Mouse (Mus musculus): ENCODE data around the gene Sema6d. TPM values are rescaled to one million over a fixed set of nuclear protein-coding genes. Genes with fewer than 3 reads are reported as not detected.

Sema6d gene
- polyA plus RNA-seq, 1 experiment from 2014 or later, result 3.4 TPM

DNA sequence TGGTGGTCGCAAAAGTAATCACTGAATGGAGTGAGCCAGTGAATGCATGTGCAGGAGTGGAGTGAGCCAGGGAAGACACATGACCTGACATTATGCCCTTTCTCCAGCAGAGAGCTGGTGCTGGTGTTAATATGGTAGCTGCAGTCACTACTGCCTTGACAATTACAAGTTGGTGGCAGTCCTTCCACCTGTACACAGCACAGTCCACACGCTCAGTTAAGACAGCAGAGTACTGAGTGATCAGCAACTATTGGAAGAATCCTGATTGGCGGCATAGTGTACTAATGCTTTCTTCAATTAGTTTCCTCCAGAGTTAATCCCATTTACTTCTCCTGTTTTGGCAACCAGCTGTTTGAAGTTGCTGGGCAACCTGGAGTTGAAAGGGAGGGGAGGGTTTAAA, 81.9 kb downstream of the Sema6d start:
- H3K4me3 ChIP-seq (replicated peaks), result no peak overlapping the region
- WGBS (ENCODE audit: insufficient replicate concordance), result 67% methylated on average over 3 of the region's 3 CpGs

DNA sequence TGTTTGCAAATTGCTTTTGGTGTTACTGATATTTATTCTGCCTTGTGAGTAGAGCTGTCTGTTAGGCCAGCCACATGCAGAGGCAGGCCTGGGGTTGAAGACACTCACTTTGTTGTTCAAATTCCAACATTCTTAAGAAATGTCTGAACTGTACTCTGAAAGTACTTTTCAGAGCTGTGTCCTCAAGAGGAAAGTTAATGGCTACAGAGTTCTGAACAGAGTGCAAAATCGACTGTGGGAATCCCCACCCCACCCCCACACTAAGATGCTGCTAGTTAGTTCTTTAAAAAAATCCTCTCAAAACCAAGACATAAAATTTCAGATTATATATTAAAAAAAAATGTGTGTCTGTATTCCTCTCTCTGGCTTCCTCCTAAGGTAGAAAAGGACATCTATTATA, 86.5 kb downstream of the Sema6d start:
- no peak overlapping the region for H3K27ac ChIP-seq (replicated peaks)
- H3K36me3 ChIP-seq (replicated peaks), result no peaks in the 10 kb centered on the region
- no peaks in the 10 kb centered on the region for H3K9me3 ChIP-seq (replicated peaks)
- ATAC-seq (ENCODE audit: insufficient read depth), result no peak
- no peak overlapping the region for H3K9ac ChIP-seq
- H3K4me2 ChIP-seq, result no peak overlapping the region
- no peaks in the 10 kb centered on the region for H3K4me1 ChIP-seq (replicated peaks)
- WGBS (ENCODE audit: insufficient replicate concordance), result 42% methylated on average over 1 of the region's 1 CpGs
- H3K27me3 ChIP-seq, result no peaks in the 10 kb centered on the region
- no peak overlapping the region for H3K4me3 ChIP-seq (replicated peaks)

More for the DNA sequence above, 81.9 kb downstream of the Sema6d start:
- no peaks in the 10 kb centered on the region for H3K36me3 ChIP-seq (replicated peaks)
- no peaks in the 10 kb centered on the region for H3K4me1 ChIP-seq (replicated peaks)
- no peak for ATAC-seq (ENCODE audit: insufficient read depth)
- no peak overlapping the region for H3K27ac ChIP-seq (replicated peaks)
- no peaks in the 10 kb centered on the region for H3K27me3 ChIP-seq
- no peak overlapping the region for H3K4me2 ChIP-seq
- H3K9ac ChIP-seq, result no peak overlapping the region
- no peaks in the 10 kb centered on the region for H3K9me3 ChIP-seq (replicated peaks)

DNA sequence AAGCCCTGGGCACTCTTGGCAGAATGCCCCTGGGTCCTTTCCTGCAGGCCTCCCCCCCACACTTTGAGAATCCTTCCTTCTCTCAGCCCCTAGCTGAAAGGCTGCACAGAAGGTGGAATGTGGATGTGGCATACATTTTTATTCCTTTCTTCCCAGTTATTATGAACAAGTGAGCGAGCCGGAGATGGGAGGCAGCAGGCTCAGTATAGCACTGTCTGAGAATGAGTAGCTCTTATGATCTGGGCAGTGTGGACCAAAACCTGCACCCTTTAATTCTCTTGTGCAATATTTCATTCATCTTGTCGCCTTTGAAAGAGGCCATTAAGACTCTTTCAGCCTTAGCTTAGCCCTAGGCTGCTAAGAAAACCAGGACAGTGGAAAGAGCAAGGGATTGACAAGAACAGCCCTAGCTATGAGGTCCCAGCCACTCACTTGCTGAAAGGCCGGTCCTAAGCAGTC, 87.0 kb downstream of the Sema6d start:
- H3K4me2 ChIP-seq, result no peak overlapping the region
- no peak overlapping the region for H3K9ac ChIP-seq
- ATAC-seq (ENCODE audit: insufficient read depth), result no peak
- H3K36me3 ChIP-seq (replicated peaks), result no peaks in the 10 kb centered on the region
- WGBS (ENCODE audit: insufficient replicate concordance), result 56% methylated on average over 4 of the region's 4 CpGs
- H3K27ac ChIP-seq (replicated peaks), result no peak overlapping the region
- no peaks in the 10 kb centered on the region for H3K9me3 ChIP-seq (replicated peaks)
- no peak overlapping the region for H3K4me3 ChIP-seq (replicated peaks)
- H3K27me3 ChIP-seq, result no peaks in the 10 kb centered on the region
- no peaks in the 10 kb centered on the region for H3K4me1 ChIP-seq (replicated peaks)

DNA sequence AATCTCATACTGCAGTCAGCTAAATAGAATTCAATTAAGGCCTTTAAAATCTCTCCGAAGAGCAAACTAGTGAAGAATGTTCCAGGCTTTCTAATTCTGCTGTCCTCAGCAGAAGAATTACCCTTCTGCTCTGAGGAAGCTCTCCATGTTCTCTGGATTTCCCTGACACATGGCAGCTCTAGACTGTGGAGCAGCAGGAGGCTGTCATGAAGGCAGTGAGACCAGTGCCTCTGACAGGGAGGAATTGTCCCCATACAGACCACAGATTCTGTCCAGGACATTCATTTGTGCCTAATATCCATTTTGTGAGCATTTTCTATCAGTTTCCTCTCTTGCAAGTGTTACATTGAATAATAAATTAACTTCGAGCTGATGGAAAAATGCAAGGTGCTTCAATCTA, 99.5 kb downstream of the Sema6d start:
- Histone ChIP-seq H3K4me3 (replicated peaks) (no peak overlapping the region), H3K9me3 (replicated peaks) (no peaks in the 10 kb centered on the region), H3K9ac (no peak overlapping the region), H3K4me1 (replicated peaks) (no peaks in the 10 kb centered on the region), H3K4me2 (no peak overlapping the region), H3K27ac (replicated peaks) (no peak overlapping the region), H3K27me3 (no peaks in the 10 kb centered on the region), H3K36me3 (replicated peaks) (no peaks in the 10 kb centered on the region)
- WGBS (ENCODE audit: insufficient replicate concordance), result 53% methylated on average over 2 of the region's 2 CpGs
- ATAC-seq (ENCODE audit: insufficient read depth), result no peak

DNA sequence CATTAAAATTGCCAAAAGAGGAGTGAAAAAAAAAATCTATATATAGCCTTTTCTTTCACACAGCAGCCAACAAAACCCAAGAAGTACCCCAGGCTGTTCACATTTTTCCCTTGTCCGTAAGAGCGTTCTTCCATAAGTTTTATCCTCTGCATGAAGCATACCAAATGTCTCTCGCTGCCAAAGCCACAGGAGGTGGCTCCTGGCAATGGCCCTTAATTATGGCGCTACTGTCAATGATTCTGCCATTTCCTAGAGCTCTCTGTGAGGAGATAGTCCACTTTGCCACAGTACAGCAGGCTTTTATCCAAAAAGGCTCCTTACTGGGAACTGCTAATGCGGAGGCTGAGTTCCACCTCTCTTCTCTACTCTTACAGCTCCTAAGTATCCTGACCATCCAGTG, 104.3 kb downstream of the Sema6d start:
- Histone ChIP-seq H3K4me1 (replicated peaks) (no peaks in the 10 kb centered on the region), H3K27me3 (no peaks in the 10 kb centered on the region), H3K27ac (replicated peaks) (no peak overlapping the region), H3K9me3 (replicated peaks) (no peaks in the 10 kb centered on the region), H3K4me2 (no peak overlapping the region), H3K9ac (no peak overlapping the region), H3K36me3 (replicated peaks) (no peaks in the 10 kb centered on the region), H3K4me3 (replicated peaks) (no peak overlapping the region)
- ATAC-seq (ENCODE audit: insufficient read depth), result no peak
- 65% methylated on average over 5 of the region's 5 CpGs for WGBS (ENCODE audit: insufficient replicate concordance)

DNA sequence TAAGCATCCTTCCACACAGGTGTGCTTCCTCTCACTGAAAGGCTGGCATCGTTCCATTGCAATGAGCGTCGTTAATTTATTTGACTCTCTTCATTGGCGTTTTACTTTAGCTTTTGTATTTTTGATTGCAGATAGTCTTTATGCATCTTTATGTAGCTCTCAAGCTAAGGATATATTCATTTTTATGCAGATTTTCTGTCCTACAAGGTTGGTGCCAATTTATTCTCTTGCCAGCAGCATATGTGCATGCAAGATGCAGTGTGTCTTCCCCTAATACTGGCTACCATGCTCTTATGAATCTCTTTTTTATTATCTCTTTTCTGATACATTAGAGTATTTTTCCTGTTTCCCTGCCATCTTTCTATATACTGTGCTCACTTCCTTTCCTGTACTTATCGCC, 111.7 kb downstream of the Sema6d start:
- 66% methylated on average over 5 of the region's 5 CpGs for WGBS (ENCODE audit: insufficient replicate concordance)
- H3K27me3 ChIP-seq, result no peaks in the 10 kb centered on the region
- no peak for ATAC-seq (ENCODE audit: insufficient read depth)
- no peaks in the 10 kb centered on the region for H3K9me3 ChIP-seq (replicated peaks)
- no peak overlapping the region for H3K4me2 ChIP-seq
- H3K9ac ChIP-seq, result no peak overlapping the region
- H3K36me3 ChIP-seq (replicated peaks), result no peaks in the 10 kb centered on the region
- H3K4me3 ChIP-seq (replicated peaks), result no peak overlapping the region
- no peaks in the 10 kb centered on the region for H3K4me1 ChIP-seq (replicated peaks)
- no peak overlapping the region for H3K27ac ChIP-seq (replicated peaks)

DNA sequence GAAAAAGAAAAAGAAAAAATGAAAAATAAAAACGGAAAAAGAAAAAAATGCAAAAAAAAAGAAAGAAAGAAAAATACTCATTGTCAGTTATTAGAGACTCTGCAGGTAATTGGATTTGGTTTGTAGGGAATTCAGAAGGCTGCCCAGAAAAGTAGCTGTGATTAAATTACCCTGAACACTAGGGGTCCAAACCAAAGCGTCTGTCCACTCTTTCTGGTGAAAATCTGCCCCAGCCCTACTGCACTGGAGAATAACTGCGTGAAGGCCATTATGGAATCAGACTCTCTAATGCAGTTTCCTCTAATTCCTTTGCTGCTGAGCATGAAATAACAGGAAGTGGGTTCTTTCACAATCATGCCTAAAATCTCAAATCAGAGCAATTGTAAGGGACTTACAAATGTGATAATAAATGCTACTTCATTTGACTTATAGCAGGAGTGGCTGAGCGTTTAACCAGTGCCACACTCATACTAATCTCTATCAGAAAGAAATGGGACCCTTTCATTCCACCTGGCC, 112.8 kb downstream of the Sema6d start:
- Histone ChIP-seq H3K27ac (replicated peaks) (no peak overlapping the region), H3K36me3 (replicated peaks) (no peaks in the 10 kb centered on the region), H3K9me3 (replicated peaks) (no peaks in the 10 kb centered on the region), H3K4me2 (no peak overlapping the region), H3K9ac (no peak overlapping the region), H3K27me3 (no peaks in the 10 kb centered on the region), H3K4me3 (replicated peaks) (no peak overlapping the region), H3K4me1 (replicated peaks) (no peaks in the 10 kb centered on the region)
- WGBS (ENCODE audit: insufficient replicate concordance), result 23% methylated on average over 4 of the region's 4 CpGs
- ATAC-seq (ENCODE audit: insufficient read depth), result no peak

DNA sequence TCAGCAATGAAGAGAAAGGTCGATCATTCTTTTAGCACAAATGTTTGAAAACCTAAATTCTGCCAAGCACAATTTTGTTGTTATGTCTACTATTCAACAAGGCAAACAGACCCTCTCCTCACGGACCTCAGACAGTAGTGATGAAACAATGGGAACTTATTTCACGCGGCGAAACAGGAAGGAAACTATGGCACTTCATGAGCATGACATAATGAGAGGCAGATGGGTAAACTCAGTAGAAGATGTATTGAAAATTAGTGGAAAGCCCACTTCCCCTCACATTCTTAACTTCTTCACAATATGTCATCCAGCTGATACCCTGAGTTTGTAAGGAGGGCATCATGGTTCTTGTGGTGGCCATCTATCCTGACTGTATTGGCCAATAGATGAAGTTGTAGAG, 116.0 kb downstream of the Sema6d start:
- no peaks in the 10 kb centered on the region for H3K9me3 ChIP-seq (replicated peaks)
- ATAC-seq (ENCODE audit: insufficient read depth), result no peak
- H3K4me3 ChIP-seq (replicated peaks), result no peak overlapping the region
- H3K36me3 ChIP-seq (replicated peaks), result no peaks in the 10 kb centered on the region
- 34% methylated on average over 5 of the region's 5 CpGs for WGBS (ENCODE audit: insufficient replicate concordance)
- no peaks in the 10 kb centered on the region for H3K4me1 ChIP-seq (replicated peaks)
- no peak overlapping the region for H3K4me2 ChIP-seq
- no peaks in the 10 kb centered on the region for H3K27me3 ChIP-seq
- no peak overlapping the region for H3K27ac ChIP-seq (replicated peaks)
- no peak overlapping the region for H3K9ac ChIP-seq

DNA sequence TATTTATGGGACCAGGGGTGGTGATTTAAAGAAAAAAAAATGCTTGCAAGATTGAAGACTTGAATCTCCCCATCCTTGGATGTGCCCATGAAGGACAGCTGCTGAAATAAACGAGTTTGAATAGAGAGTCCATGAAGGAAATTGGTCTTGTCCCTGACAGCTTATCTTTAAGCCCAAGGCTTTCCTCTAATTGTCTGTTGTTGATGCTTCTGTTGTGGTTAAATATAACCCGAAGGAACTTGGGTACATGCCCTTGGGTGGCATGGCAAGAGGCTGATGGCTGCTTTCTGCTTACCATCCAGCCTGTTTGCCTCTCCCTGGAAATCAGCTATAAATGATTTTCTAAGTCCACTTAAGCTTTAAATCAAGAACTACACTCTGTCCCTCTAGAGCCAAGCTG, 118.5 kb downstream of the Sema6d start:
- no peak overlapping the region for H3K9ac ChIP-seq
- WGBS (ENCODE audit: insufficient replicate concordance), result 9% methylated on average over 2 of the region's 2 CpGs
- H3K4me3 ChIP-seq (replicated peaks), result no peak overlapping the region
- no peaks in the 10 kb centered on the region for H3K9me3 ChIP-seq (replicated peaks)
- no peak overlapping the region for H3K4me2 ChIP-seq
- no peaks in the 10 kb centered on the region for H3K36me3 ChIP-seq (replicated peaks)
- no peaks in the 10 kb centered on the region for H3K4me1 ChIP-seq (replicated peaks)
- H3K27me3 ChIP-seq, result no peaks in the 10 kb centered on the region
- no peak for ATAC-seq (ENCODE audit: insufficient read depth)
- H3K27ac ChIP-seq (replicated peaks), result no peak overlapping the region

DNA sequence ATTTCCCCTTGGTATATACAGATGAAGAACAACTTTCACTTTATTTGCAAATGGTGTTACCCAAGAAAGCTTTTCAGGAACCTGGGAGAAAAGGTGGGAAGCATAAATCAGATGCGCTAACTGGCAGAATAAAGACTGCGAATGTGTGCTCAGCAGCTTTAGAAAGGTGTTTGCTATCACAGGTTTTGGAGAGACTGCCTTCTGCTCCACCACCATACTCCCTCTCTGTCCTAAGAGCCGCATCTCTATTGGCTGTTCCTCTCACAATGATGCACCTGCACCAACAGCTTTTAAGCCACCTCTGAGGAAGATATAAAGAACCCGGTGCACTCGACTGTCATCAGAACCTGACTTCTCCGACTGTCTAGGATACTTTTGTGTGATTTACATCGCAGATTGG, 133.8 kb downstream of the Sema6d start:
- Histone ChIP-seq H3K36me3 (replicated peaks) (no peaks in the 10 kb centered on the region), H3K4me3 (replicated peaks) (no peak overlapping the region), H3K4me2 (no peak overlapping the region), H3K9ac (no peak overlapping the region), H3K27me3 (no peaks in the 10 kb centered on the region), H3K9me3 (replicated peaks) (no peaks in the 10 kb centered on the region), H3K4me1 (replicated peaks) (no peaks in the 10 kb centered on the region), H3K27ac (replicated peaks) (no peak overlapping the region)
- ATAC-seq (ENCODE audit: insufficient read depth), result no peak
- 67% methylated on average over 7 of the region's 7 CpGs for WGBS (ENCODE audit: insufficient replicate concordance)

DNA sequence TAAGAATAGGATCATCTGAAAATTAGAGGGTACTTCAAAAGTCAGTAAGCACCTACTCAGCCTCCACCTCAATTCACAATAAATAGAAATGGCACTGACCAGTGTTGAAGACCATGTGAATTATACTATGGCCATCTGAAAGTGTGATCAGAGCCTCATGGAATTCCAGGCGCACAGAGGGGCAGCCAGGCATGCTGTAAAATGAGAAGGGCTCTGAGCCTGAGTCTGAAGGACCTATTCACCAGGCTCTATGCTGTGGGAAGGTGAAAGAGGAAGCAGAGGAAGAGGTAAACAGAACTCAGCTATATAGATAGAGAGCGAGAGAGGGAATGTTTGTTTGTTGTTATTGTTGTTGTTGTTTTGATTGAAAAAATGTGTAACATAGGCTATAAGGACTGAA, 134.6 kb downstream of the Sema6d start:
- H3K27ac ChIP-seq (replicated peaks), result no peak overlapping the region
- no peak for ATAC-seq (ENCODE audit: insufficient read depth)
- H3K27me3 ChIP-seq, result no peaks in the 10 kb centered on the region
- WGBS (ENCODE audit: insufficient replicate concordance), result 53% methylated on average over 2 of the region's 2 CpGs
- H3K4me2 ChIP-seq, result no peak overlapping the region
- H3K36me3 ChIP-seq (replicated peaks), result no peaks in the 10 kb centered on the region
- no peaks in the 10 kb centered on the region for H3K4me1 ChIP-seq (replicated peaks)
- no peaks in the 10 kb centered on the region for H3K9me3 ChIP-seq (replicated peaks)
- H3K9ac ChIP-seq, result no peak overlapping the region
- H3K4me3 ChIP-seq (replicated peaks), result no peak overlapping the region

DNA sequence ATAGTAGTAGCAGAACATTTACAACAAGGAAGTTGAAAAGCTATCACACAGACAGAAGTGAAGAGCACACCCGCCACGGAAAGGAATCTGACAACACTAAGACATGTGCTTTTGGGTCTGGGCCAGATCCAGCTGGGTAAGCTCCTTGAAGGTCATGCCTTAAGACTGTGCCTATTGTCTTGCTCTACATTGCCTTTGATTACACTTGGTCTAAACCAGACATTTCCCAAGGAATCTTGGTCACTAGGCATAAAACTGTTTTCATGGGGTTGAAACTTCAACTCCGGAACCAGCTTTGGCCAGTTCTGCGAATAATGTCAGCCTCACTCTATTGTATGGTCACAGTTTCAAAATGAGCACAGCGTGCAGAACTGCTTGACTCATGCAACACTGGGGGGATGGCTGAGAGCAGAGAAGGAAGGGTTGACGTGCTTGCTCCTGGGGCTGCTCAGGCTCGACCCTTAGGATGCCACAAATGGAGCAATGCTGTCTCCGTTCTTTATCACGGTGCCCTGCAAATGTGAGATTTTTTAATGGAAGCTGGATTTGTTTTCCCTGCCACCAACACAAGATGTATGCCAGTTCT, 145.0 kb downstream of the Sema6d start:
- 67% methylated on average over 9 of the region's 9 CpGs for WGBS (ENCODE audit: insufficient replicate concordance)
- no peaks in the 10 kb centered on the region for H3K9me3 ChIP-seq (replicated peaks)

More for the DNA sequence above, 145.0 kb downstream of the Sema6d start:
- Histone ChIP-seq H3K4me2 (no peak overlapping the region), H3K4me1 (replicated peaks) (no peaks in the 10 kb centered on the region), H3K4me3 (replicated peaks) (no peak overlapping the region), H3K27ac (replicated peaks) (no peak overlapping the region), H3K36me3 (replicated peaks) (no peaks in the 10 kb centered on the region), H3K9ac (no peak overlapping the region), H3K27me3 (no peaks in the 10 kb centered on the region)
- no peak for ATAC-seq (ENCODE audit: insufficient read depth)
